Mouse (Mus musculus) right cerebral cortex, postnatal 25 days (tissue): ENCODE measurements around the gene Fbxl16.

Source experiments
- DNase-seq: peaks from one replicate; pipeline ENCODE4 v3.0.0; 2022

The Fbxl16 gene

GRCm38 (mm10) chr17:25843636-25844395 lies 34.9 kb downstream of the Fbxl16 start:
- no peak for DNase-seq

- DNase-seq: peak; percentile 94
Observed at GRCm38 (mm10) chr17:25844396-25844901, 35.6 kb downstream of the Fbxl16 start, which contains the start of gene Rhot2. Gene Rhot2 (minus strand): TSS chr17:25844851.

GRCm38 (mm10) chr17:25860229-25860628 lies 51.3 kb downstream of the Fbxl16 start:
- no peak for DNase-seq

- peak; percentile 95 for DNase-seq
Observed at GRCm38 (mm10) chr17:25860832-25861703, 52.2 kb downstream of the Fbxl16 start, which contains the start of gene Wdr90. Gene Wdr90 (minus strand): TSS chr17:25861501.

GRCm38 (mm10) chr17:25861704-25862612 lies 53.1 kb downstream of the Fbxl16 start:
- no peak for DNase-seq

- DNase-seq: no peak
Observed at GRCm38 (mm10) chr17:25863681-25864080, 54.8 kb downstream of the Fbxl16 start.

- no peak for DNase-seq
Observed at GRCm38 (mm10) chr17:25864311-25864710, 55.4 kb downstream of the Fbxl16 start.

GRCm38 (mm10) chr17:25865288-25865687 lies 56.4 kb downstream of the Fbxl16 start:
- no peak for DNase-seq

- no peak for DNase-seq
Observed at GRCm38 (mm10) chr17:25866172-25866571, 57.3 kb downstream of the Fbxl16 start.

- DNase-seq: no peak
Observed at GRCm38 (mm10) chr17:25867509-25867835, 58.6 kb downstream of the Fbxl16 start.

- no peak for DNase-seq
Observed at GRCm38 (mm10) chr17:25867836-25868600, 59.1 kb downstream of the Fbxl16 start.

GRCm38 (mm10) chr17:25868601-25869191 lies 59.8 kb downstream of the Fbxl16 start, which contains the start of gene Mcrip2:
Gene Mcrip2 (minus strand): TSS chr17:25868764.
- peak; percentile 83 for DNase-seq

GRCm38 (mm10) chr17:25869498-25869897 lies 60.6 kb downstream of the Fbxl16 start:
- no peak for DNase-seq

- no peak for DNase-seq
Observed at GRCm38 (mm10) chr17:25869954-25870353, 61.1 kb downstream of the Fbxl16 start.
